In the genomic region with DNA sequence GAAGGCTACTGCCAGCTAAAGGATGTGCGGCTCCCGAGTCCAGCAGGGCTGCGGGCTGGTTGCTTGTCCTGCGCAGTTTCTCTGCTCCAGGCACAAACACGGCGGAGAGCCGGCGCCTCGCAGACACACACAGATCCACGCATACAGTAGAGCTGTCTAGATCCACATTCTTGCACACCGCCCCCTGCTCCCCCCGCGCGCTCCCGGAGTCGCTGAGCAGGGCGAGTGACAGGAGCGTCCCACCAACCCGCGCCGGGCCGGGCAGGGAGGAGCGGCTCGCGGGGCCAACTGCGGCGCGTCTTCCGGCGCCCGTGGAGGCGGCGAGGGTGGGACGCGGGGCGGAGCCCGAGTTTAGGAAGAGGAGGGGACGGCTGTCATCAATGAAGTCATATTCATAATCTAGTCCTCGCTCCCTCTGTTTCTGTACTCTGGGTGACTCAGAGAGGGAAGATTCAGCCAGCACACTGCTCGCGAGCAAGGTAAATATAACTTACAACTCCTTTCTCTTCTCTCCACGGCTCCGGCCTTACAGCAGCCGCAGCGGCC, we compare ENCODE assay signal across 7 mouse cellular contexts. TPM values are rescaled to one million over a fixed set of nuclear protein-coding genes. Genes with fewer than 3 reads are reported as not detected.
DNase-seq lines count a peak whose midpoint lies in the region; ATAC-seq lines count a peak whose summit lies in the region.

A gene (plus strand): TSS at position 296 of the 546 bp plus-strand sequence.

- peak; percentile 95 for ATAC-seq in embryonic facial prominence, embryonic 12.5 days (ENCODE audit: insufficient number of reproducible peaks, insufficient read depth, low FRiP score, low TSS enrichment)
- ATAC-seq in midbrain, embryonic 12.5 days (ENCODE audit: low FRiP score, low read depth), result peak; percentile 94

- WGBS in embryonic facial prominence, embryonic 12.5 days, result under 1% methylated on average over 45 of the region's 45 CpGs
- WGBS in limb, embryonic 10.5 days, result under 1% methylated on average over 45 of the region's 45 CpGs
- under 1% methylated on average over 45 of the region's 45 CpGs for WGBS in midbrain, embryonic 12.5 days

- H3K9me3 ChIP-seq in embryonic facial prominence, embryonic 12.5 days, result no peaks in the 10 kb centered on the region
- H3K9me3 ChIP-seq in limb, embryonic 10.5 days (replicated peaks), result no peaks in the 10 kb centered on the region
- no peaks in the 10 kb centered on the region for H3K9me3 ChIP-seq in midbrain, embryonic 12.5 days

- peak within 1 kb of the TSS; percentile 64 for H3K4me3 ChIP-seq in embryonic facial prominence, embryonic 12.5 days
- peak within 1 kb of the TSS; percentile 76 for H3K4me3 ChIP-seq in limb, embryonic 10.5 days
- H3K4me3 ChIP-seq in midbrain, embryonic 12.5 days, result peak within 1 kb of the TSS; percentile 63

- H3K27me3 ChIP-seq in embryonic facial prominence, embryonic 12.5 days, result 0 out of 2 replicates have a peak, but pooled peaks cover 3% of the 10 kb centered on the region
- peaks cover 51% of the 10 kb centered on the region for H3K27me3 ChIP-seq in limb, embryonic 10.5 days (ENCODE audit: low read depth, poor library complexity, severe bottlenecking)
- H3K27me3 ChIP-seq in midbrain, embryonic 12.5 days, result peaks cover 51% of the 10 kb centered on the region

- H3K9ac ChIP-seq in embryonic facial prominence, embryonic 12.5 days, result peak within 1 kb of the TSS; percentile 62
- H3K9ac ChIP-seq in midbrain, embryonic 12.5 days (replicated peaks), result peak within 1 kb of the TSS; percentile 59

- H3K27ac ChIP-seq in embryonic facial prominence, embryonic 12.5 days, result peak within 1 kb of the TSS; percentile 94
- H3K27ac ChIP-seq in limb, embryonic 10.5 days, result peak within 1 kb of the TSS; percentile 77
- peak within 1 kb of the TSS; percentile 75 for H3K27ac ChIP-seq in midbrain, embryonic 12.5 days (replicated peaks)

- peaks cover 12% of the 10 kb centered on the region; the same call in 1 of the 2 replicates for H3K4me1 ChIP-seq in embryonic facial prominence, embryonic 12.5 days
- peaks cover 51% of the 10 kb centered on the region for H3K4me1 ChIP-seq in limb, embryonic 10.5 days
- H3K4me1 ChIP-seq in midbrain, embryonic 12.5 days, result peaks cover 22% of the 10 kb centered on the region

- no peaks in the 10 kb centered on the region for H3K36me3 ChIP-seq in embryonic facial prominence, embryonic 12.5 days
- H3K36me3 ChIP-seq in limb, embryonic 10.5 days, result no peaks in the 10 kb centered on the region
- no peaks in the 10 kb centered on the region for H3K36me3 ChIP-seq in midbrain, embryonic 12.5 days

- peak; percentile 99 for DNase-seq in adrenal gland, postnatal 25 days
- peak; percentile 100 for DNase-seq in heart, adult 11 months
- DNase-seq in kidney, adult 18-20 months, result peak; percentile 97
- peak; percentile 91 for DNase-seq in limb, embryonic 10.5 days (ENCODE audit: low spot score)
- peak; percentile 89 for DNase-seq in skeletal muscle tissue, adult 2 months (ENCODE audit: low read depth, low spot score)

- peak within 1 kb of the TSS; percentile 99 for H3K4me2 ChIP-seq in embryonic facial prominence, embryonic 12.5 days (replicated peaks)
- peak within 1 kb of the TSS; percentile 99 for H3K4me2 ChIP-seq in midbrain, embryonic 12.5 days (replicated peaks)

RNA-seq across cellular contexts. Expression of the gene that starts here (rescaled TPM):
- 85.6 and 105 TPM in 2 replicates for total RNA-seq in adrenal gland, postnatal 25 days (2021)
- 75.4 and 80.7 TPM in 2 replicates for polyA plus RNA-seq in embryonic facial prominence, embryonic 12.5 days (2016; fragmentation: Nextera tagmentation; extraction: Ambion mirVana)
- 30.0 and 40.7 TPM in 2 replicates for polyA plus RNA-seq in limb, embryonic 10.5 days (2016; fragmentation: Nextera tagmentation; extraction: Ambion mirVana)
- polyA plus RNA-seq in midbrain, embryonic 12.5 days (2016; fragmentation: Nextera tagmentation; extraction: Ambion mirVana), result 52.7 and 54.7 TPM in 2 replicates

Comparison
In these comparisons a context has a peak if more than half of its experiments do, and no peak if none do; other contexts are left out.
1. Peak in every context shown above with its lines: DNase-seq, ATAC-seq, H3K4me3 ChIP-seq and H3K27ac ChIP-seq.